Mouse (Mus musculus): Measurements from ENCODE around the gene Krtap26-1.

Gene Krtap26-1

GRCm38 (mm10) chr16:88647358-88647846 is at the start of gene Krtap26-1:
Krtap26-1 (minus strand) TSS chr16:88647796.
- DNase-seq (ENCODE audit: low spot score): no peak

DNA sequence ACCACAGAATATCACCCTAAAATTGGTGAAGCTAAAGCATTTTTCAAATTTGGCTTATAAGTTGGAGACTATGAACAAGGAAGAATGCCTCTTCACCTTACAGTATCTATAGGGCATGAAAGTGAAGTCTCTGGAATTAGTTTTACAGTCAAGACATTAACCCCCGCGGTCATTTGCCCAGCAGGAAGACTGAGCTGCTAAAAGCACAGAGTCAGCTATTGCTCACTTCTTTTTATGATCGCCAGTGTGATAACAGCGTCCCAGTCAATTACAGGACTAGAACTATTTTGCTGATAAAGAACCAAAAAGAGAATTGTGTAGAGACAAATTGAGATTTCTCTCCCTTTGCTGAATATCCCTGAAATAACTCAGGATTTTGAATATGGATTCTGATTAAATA is 48.7 kb upstream of the Krtap26-1 start:
- no peak for DNase-seq (ENCODE audit: low spot score)

GRCm38 (mm10) chr16:88681282-88681681 is 33.7 kb upstream of the Krtap26-1 start:
- no peak for DNase-seq (ENCODE audit: low spot score)

DNA sequence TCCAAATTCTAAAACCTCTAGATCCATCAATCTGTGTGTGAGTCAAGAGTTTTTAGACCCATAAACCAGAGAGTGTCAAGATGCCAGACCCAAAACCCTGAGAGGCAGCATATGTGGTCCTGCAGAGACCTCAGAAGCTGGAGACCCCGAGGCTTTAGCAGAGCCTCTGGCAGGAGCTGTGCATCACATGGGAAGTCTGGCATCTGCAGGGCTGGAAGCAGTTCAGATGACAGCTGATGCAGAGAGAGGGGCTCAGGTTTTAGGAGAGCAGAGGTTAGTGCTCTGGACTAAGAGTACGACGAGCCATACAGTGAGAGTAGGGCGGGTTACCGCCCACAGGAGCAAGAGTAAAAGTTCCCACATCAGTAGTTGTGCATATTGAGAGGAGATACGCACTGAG is 31.5 kb upstream of the Krtap26-1 start:
- DNase-seq (ENCODE audit: low spot score): no peak

- no peak for DNase-seq (ENCODE audit: low spot score)
These were observed 24.0 kb upstream of the Krtap26-1 start, which contains the start of gene Krtap27-1 for GRCm38 (mm10) chr16:88671571-88671970. Krtap27-1 (minus strand) TSS chr16:88671671.

DNA sequence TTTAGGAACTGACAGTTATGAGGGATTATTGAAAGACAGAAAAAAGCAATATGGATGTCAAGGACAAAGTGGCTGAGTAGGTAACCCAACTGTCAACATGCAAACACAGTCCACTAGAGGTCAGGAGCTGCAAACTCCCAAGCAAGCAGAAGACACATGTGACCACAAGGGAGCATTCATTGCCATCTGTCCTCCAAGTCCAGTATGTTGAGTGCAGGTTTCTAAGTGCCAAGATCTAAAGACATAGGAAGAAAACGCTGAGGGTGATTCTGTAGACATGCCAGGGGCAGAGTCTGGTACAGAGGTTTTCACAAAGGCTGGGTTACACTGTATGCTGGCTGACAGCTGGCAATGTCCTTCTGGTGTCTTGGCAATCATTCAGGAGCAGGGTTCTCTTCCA is 9.8 kb upstream of the Krtap26-1 start:
- DNase-seq (ENCODE audit: low spot score): no peak

- no peak for DNase-seq (ENCODE audit: low spot score)
These were observed 4.4 kb upstream of the Krtap26-1 start for GRCm38 (mm10) chr16:88651952-88652351.

DNA sequence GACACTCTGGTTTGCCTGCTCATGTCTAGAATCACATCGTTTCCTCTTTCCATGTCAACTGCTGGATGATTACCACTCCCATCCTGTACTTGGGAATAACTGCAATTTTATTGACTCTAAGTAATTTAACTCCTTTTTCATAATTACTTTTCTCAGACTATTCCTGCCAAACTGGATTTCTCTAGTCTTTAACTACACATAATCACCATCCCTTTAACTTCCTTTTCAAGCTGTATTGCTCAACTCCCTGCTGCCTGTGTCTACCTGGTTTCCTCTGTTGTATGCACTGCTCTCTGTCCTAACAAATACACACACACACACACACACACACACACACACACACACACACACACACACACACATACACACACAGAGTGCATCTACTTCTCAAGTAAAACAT is 3.5 kb upstream of the Krtap26-1 start:
- DNase-seq (ENCODE audit: low spot score): no peak

DNA sequence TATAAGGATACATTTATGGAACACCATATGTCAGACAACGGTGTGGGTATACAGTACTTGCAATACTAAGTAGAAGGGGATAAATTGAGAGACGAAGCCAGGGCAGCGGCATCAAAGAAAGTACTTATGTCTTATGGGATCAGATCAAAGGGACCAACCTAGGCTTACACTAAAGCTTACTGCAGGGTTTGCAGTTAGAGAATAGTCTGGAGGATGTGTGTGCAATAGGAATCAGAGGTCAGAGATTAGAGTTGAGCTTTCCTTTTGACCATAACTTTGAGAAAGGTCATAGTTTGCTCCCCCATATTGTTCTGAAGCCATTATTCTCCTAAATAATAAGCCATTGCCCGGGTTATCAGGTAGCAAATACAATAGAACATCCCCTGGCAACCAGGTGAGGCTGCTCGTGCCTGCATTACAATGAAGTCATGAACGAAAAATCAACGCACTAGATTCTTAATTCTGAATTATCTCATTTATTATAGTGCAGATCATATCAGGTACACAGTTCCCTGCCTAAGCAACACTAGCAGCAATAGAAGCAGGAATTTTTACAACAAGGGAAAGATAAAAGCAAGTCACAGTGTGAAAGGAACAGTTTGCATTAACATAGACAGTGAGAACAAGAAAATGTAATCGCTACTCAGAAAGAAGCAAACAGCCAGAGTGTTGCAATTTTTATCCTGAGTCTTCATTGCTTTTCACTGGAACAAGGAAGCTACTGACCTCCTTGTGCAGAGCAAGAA is 1.1 kb downstream of the Krtap26-1 start:
- no peak for DNase-seq (ENCODE audit: low spot score)

DNA sequence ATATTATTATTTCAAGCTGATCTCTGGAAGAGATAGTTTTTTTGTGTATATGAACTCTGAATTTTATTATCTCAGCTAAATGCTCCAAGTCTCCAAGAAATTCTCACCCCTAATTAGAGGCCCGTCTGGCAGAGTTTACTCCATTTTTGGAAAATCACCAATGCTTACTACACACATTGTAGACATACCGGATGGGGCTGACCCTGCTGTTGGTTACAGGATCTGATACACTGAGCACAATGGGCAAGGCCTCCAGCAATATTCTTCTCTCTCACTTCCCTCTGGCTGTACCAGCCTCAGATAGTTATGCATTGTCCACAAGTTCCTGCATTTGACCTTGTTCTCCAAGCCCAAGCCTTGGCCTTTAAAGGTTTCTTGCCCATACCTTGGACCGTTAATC is 7.5 kb downstream of the Krtap26-1 start:
- DNase-seq (ENCODE audit: low spot score): no peak

- DNase-seq (ENCODE audit: low spot score): no peak
These were observed 12.5 kb downstream of the Krtap26-1 start for GRCm38 (mm10) chr16:88635142-88635541.

GRCm38 (mm10) chr16:88631474-88631873 is 16.1 kb downstream of the Krtap26-1 start:
- DNase-seq (ENCODE audit: low spot score): no peak

DNA sequence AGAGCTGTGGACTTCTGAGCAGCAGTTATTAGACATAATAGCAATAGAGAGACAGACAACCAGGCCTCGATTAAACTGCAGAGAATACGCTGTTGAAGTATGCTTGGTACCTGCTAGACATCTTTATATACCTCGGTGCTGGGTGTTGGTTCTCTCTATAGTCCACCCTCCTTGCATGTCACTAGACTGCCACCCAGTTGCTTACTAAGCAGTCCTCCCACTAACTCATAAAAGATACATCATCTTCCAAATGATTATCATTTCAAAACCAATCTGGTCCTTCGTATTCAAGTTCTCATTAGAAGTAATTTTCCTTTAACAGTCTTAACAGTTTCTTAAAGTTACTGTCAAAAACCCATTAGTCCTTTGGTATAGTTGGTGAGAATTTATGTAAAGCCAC is 20.0 kb downstream of the Krtap26-1 start, which contains the start of gene 2310079G19Rik:
Gene 2310079G19Rik (minus strand): TSS at position 101 of the 400 bp plus-strand sequence.
- no peak for DNase-seq (ENCODE audit: low spot score)

DNA sequence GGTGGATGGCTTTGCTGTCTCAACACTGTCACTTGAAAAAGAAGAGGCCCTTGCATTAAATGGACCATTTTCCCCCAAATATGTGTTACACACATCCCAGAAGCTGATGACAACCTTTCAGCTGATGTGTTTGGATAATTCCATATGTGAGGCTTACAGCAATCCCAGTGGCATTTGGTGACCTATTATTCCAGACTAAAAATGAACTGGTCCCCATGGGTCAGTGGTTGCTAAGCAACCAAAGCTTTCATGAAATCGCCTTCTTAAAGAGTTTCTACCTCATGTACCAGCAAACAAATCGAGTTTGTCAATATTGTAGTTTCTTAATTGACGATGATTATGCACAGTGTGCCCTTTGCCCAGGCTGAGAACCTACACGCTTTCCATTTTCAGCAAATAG is 34.9 kb downstream of the Krtap26-1 start:
- DNase-seq (ENCODE audit: low spot score): no peak

DNA sequence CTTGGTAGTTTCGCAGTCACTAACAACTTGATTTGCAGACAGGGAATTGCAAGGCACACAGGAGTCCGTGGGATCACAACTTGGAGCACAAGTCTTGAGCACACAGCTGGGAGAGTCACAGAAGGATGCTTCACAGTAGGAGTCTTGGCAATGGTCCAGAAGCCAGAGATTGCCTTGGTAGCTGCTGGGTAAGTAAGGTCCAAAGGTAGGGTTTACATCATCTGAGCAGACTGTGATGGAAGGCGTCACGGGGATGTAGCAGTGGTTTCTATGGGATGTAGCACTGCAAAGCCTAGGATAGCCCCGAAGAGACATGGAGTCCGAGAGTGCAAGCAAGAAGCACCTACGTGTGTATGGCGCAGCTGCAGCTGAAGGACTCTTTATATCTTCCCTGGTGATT is 35.7 kb downstream of the Krtap26-1 start, which contains the start of gene Krtap24-1:
Gene Krtap24-1 (minus strand): TSS at position 358 of the 400 bp plus-strand sequence.
- no peak for DNase-seq (ENCODE audit: low spot score)

DNA sequence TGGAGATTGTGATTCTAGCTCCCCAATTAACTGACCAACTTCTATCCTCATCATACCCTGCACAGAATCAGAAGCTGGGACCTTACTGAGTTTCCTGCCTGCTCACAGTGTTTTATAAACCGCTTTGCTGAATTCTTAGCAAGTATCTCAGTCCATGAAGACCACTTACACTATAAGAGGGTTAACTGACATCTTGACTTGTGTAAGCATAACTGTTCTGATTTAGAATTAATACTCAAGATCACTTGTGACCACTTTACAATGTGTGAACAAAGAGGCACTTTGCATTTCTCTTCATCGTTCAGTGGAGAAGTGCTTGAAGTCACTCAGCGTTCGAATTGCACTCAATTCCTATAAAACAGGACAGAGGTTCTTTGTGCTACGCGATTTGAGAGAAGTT is 43.0 kb downstream of the Krtap26-1 start:
- DNase-seq (ENCODE audit: low spot score): no peak

GRCm38 (mm10) chr16:88602464-88602863 is 45.1 kb downstream of the Krtap26-1 start:
- no peak for DNase-seq (ENCODE audit: low spot score)

GRCm38 (mm10) chr16:88600303-88600702 is 47.3 kb downstream of the Krtap26-1 start:
- no peak for DNase-seq (ENCODE audit: low spot score)

DNA sequence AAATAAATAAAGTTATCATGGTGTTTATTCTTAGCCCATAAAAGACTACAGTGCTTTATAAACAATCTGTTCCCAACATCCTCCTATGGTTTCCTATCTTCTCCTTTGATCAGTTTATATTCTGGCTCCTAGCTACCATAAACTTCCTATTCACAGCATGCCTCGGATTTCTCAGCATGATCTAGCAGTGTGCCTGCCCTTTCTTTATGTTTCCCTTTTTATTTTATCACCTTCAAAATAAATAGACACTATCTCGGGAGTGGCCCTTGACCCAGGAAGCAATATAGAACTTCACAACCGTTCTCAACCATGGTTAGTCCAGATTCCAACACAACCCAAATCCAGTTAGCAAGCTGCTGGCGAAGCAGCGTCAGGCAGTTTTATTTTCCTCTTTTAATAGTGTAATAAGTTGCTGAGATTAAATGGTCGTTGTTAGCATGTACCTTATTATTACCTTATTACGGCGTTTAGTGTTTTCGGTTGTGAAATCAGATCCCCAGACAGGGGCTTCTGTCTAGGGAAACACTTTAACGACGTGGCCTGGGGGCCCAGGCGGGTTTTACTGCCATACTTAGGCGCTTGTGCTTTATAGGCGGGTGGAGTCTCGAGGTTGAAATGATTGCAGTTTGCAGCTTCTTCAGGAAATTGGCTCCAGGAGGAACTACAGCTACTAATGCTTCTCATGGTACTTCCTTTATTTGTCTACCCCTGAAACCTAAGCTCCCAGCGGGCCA is 47.9 kb downstream of the Krtap26-1 start:
- DNase-seq (ENCODE audit: low spot score): no peak

Measured in T-cell, adult 2 months (primary cell).